Mouse (Mus musculus) liver, adult 2 months (tissue): ENCODE results near the gene Commd2.

Experiments used
- CTCF ChIP-seq: fragments of 200-500 bp; IDR thresholded peaks from 2 replicates; pipeline ENCODE4 v1.5.1; 2011; ENCODE audit warnings: low read depth, low read length, control low read depth
- POLR2A ChIP-seq: fragments of 200-500 bp; IDR thresholded peaks from 2 replicates; pipeline ENCODE4 v1.6.1; 2011; ENCODE audit warnings: low read length, control low read depth; ENCODE audit not compliant: insufficient read depth; ENCODE audit errors: extremely low read depth

DNA sequence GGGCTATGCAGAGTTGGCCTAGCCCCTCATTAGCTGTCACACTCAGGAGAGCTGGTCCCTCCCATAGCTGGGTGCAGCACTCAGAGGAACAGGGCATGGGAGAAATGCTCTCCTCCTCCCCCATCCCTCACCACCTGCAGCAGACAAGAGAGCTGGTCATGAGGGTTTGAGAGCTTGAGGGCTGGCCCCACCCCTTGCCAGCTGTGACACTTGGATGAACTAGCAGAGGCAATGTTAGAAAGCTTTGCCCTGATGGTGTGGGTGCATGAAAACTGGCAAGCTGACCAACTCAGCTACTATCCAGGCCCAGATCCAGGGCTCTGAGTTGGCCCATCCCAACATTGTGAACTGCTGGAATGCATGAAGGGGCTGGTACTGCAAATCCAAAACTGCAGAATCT lies 26.3 kb upstream of the Commd2 start:
- TF ChIP-seq CTCF (no peak), POLR2A (no peak)
